Mouse (Mus musculus): ENCODE results near the gene Cabp1. TPM values are rescaled to one million over a fixed set of nuclear protein-coding genes. Genes with fewer than 3 reads are reported as not detected.
"Not testable (repeated sequence)": the region's sequence is repeated elsewhere in the genome, so short reads cannot be mapped to it uniquely, and the experiment has no call there.

Cabp1 gene
- total and polyA plus RNA-seq, 2 experiments from 2014 or later, result 20.9 to 21.4 TPM

DNA sequence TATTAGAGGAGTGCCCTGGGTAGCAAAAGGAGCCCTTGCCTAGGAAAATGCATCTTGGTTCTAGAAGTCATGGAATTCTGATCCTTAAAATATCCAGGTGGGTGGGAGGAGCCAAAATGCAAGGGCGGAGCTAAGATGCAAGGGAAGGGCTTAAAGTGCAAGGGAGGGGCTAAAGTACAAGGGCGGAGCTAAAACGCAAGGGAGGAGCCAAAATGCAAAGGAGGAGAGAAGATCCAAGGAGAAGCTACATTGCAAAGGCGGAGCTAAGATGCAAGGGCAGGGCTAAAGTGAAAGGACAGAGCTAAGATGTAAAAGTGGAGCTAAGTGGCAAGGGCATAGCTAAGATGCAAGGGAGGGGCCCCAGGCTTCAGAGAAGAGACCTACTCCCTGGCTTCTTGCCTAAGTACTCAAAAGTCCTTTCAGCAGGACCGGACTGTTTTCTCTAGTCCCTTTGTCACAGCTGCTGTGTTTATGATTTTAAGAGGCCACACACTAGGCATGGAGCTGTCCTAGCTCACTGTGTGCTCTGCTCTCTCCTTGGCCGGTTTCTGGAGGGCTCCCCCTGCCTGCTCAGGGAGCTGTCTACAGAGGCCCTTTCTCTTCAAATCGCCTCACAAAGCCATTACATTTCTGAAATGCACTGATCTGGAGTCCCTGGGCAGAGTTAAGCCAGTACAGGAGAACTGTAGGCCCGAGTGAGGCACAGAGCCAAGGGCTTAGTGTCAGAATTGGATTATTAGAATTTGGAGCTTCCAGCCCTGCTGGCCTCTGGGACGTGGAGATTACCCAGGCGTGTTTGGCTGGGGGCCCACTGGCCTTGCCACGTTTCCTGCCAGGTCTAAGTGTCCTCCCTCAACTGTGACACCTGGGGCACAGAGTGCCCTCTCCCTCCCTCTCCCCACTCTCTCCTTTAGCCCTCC lies 28.0 kb downstream of the Cabp1 start:
- Histone ChIP-seq H3K27me3 (ENCODE audit: insufficient read depth, low read length) (no peaks in the 10 kb centered on the region), H3K27ac (peak overlapping the region; percentile 32), H3K9ac (replicated peaks; ENCODE audit: low read length) (no peak overlapping the region), H3K4me1 (ENCODE audit: insufficient read depth, low read length) (0 out of 2 replicates have a peak, but pooled peaks cover 3% of the 10 kb centered on the region), H3K4me3 (ENCODE audit: low read length) (no peak overlapping the region), H3K9me3 (ENCODE audit: low read length) (no peaks in the 10 kb centered on the region), H3K4me2 (ENCODE audit: low read depth, low read length) (no peak overlapping the region), H3K36me3 (ENCODE audit: insufficient read depth, low read length) (no peaks in the 10 kb centered on the region)
- DNase-seq (ENCODE audit: low spot score) (peak; percentile 68), ATAC-seq (peak; percentile 50; the same call in 1 of the 2 replicates)
- WGBS, result 41% methylated on average over 11 of the region's 11 CpGs
- TF ChIP-seq CTCF (IDR thresholded peaks at IDR 0.05; ENCODE audit: low read depth), result peak; percentile 29

DNA sequence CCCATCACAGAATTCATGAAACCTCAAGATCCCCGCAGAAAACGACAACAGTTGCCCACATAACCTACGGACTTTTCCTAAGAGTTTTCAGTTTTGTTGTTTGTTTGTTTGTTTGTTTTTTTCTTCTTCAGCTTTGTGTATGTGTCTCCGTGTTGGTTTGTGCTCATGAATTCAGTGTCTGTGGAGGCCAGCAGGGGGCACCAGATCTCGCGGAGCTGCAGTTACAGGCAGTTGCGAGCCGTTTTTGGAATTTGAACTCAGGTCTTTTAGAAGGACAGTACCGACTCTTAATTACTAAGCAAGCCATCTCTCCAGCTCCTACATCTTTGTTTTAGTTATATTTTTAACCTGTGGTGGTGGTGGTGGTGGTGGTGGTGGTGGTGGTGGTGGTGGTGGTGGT lies 28.8 kb downstream of the Cabp1 start:
- DNase-seq (ENCODE audit: low spot score), result peak; percentile 40

DNA sequence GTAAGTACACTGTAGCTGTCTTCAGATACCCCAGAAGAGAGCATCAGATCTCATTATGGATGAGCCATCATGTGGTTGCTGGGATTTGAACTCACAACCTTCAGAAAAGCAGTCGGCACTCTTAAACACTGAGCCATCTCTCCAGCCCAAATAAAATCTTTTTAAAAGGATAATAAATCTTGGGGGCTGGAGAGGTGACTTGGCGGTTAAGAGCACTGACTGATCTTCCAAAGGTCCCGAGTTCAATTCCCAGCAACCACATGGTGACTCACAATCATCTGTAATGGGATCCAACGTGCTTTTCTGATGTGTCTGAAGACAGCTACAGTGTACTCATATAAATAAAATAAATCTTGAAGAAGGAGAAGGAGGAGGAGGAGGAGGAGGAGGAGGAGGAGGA lies 29.7 kb downstream of the Cabp1 start:
- 81% methylated on average over 4 of the region's 4 CpGs for whole genome bisulfite sequencing

More for the DNA sequence above, 28.8 kb downstream of the Cabp1 start:
- H3K4me3 ChIP-seq (ENCODE audit: low read length), result no peak overlapping the region
- 0 out of 2 replicates have a peak, but pooled peaks cover 3% of the 10 kb centered on the region for H3K4me1 ChIP-seq (ENCODE audit: insufficient read depth, low read length)
- no peaks in the 10 kb centered on the region for H3K9me3 ChIP-seq (ENCODE audit: low read length)
- 64% methylated on average over 9 of the region's 9 CpGs for WGBS
- ATAC-seq, result no peak
- H3K36me3 ChIP-seq (ENCODE audit: insufficient read depth, low read length), result no peaks in the 10 kb centered on the region
- no peak overlapping the region for H3K9ac ChIP-seq (replicated peaks; ENCODE audit: low read length)
- peak; percentile 57 for TF ChIP-seq CTCF (IDR thresholded peaks at IDR 0.05; ENCODE audit: low read depth)
- no peak overlapping the region for H3K27ac ChIP-seq
- no peak overlapping the region for H3K4me2 ChIP-seq (ENCODE audit: low read depth, low read length)
- H3K27me3 ChIP-seq (ENCODE audit: insufficient read depth, low read length), result no peaks in the 10 kb centered on the region

DNA sequence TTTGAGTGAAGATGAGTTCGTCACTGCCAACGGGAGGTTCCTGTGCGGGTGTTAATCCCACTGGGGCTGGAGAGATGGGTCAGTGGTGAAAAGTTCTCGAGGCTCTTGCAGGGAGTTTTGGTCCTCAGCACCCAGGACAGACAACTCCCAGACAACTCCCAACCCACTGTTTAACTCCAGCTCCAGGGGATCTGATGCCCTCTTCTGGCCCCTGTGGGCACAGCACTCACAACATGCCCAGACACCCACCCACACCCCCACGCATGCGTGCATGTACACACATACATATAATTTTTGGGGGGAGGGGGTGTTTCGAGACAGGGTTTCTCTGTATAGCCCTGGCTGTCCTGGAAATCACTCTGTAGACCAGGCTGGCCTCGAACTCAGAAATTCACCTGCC lies 30.6 kb downstream of the Cabp1 start:
- Histone ChIP-seq H3K9me3 (ENCODE audit: low read length) (no peaks in the 10 kb centered on the region), H3K4me3 (ENCODE audit: low read length) (no peak overlapping the region), H3K9ac (replicated peaks; ENCODE audit: low read length) (no peak overlapping the region), H3K4me1 (ENCODE audit: insufficient read depth, low read length) (0 out of 2 replicates have a peak, but pooled peaks cover 3% of the 10 kb centered on the region), H3K4me2 (ENCODE audit: low read depth, low read length) (no peak overlapping the region), H3K27me3 (ENCODE audit: insufficient read depth, low read length) (no peaks in the 10 kb centered on the region), H3K27ac (no peak overlapping the region), H3K36me3 (ENCODE audit: insufficient read depth, low read length) (no peaks in the 10 kb centered on the region)
- TF ChIP-seq CTCF (IDR thresholded peaks at IDR 0.05; ENCODE audit: low read depth), result peak; percentile 63
- no peak; the same call in 1 of the 2 replicates for ATAC-seq
- peak; percentile 56 for DNase-seq (ENCODE audit: low spot score)
- 41% methylated on average over 8 of the region's 8 CpGs for WGBS

More for the DNA sequence above, 29.7 kb downstream of the Cabp1 start:
- not testable (repeated sequence) for H3K36me3 ChIP-seq (ENCODE audit: insufficient read depth, low read length); H3K27ac ChIP-seq; H3K4me2 ChIP-seq (ENCODE audit: low read depth, low read length); ATAC-seq; DNase-seq (ENCODE audit: low spot score); H3K9me3 ChIP-seq (ENCODE audit: low read length); H3K9ac ChIP-seq (replicated peaks; ENCODE audit: low read length); H3K4me1 ChIP-seq (ENCODE audit: insufficient read depth, low read length); H3K4me3 ChIP-seq (ENCODE audit: low read length); H3K27me3 ChIP-seq (ENCODE audit: insufficient read depth, low read length)

DNA sequence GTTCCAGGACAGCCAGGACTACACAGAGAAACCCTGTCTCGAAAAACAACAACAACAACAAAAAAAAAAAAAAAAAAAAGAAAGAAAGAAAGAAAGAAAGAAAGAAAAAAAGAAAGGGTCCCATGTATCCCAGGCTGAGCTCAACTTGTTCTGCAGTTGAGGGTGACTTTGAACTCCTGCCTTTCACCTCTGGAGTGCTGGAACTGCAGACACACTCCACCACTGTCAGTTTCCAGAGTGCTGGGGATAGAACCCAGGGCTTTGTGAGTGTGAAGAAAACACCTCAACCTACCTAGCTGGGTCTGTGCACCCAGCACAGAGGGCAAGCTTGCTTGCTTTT lies 32.3 kb downstream of the Cabp1 start:
- H3K9me3 ChIP-seq (ENCODE audit: low read length); H3K27me3 ChIP-seq (ENCODE audit: insufficient read depth, low read length); ATAC-seq; DNase-seq (ENCODE audit: low spot score); H3K4me1 ChIP-seq (ENCODE audit: insufficient read depth, low read length); H3K4me2 ChIP-seq (ENCODE audit: low read depth, low read length); H3K36me3 ChIP-seq (ENCODE audit: insufficient read depth, low read length); H3K9ac ChIP-seq (replicated peaks; ENCODE audit: low read length); H3K4me3 ChIP-seq (ENCODE audit: low read length); H3K27ac ChIP-seq: not testable (repeated sequence)
- 67% methylated on average over 1 of the region's 1 CpGs for WGBS

- Histone ChIP-seq H3K4me3 (ENCODE audit: low read length) (no peak overlapping the region), H3K4me1 (ENCODE audit: insufficient read depth, low read length) (0 out of 2 replicates have a peak, but pooled peaks cover 6% of the 10 kb centered on the region), H3K9me3 (ENCODE audit: low read length) (no peaks in the 10 kb centered on the region), H3K9ac (replicated peaks; ENCODE audit: low read length) (no peak overlapping the region), H3K27ac (no peak overlapping the region), H3K36me3 (ENCODE audit: insufficient read depth, low read length) (no peaks in the 10 kb centered on the region), H3K27me3 (ENCODE audit: insufficient read depth, low read length) (no peaks in the 10 kb centered on the region), H3K4me2 (ENCODE audit: low read depth, low read length) (no peak overlapping the region)
- no peak for TF ChIP-seq CTCF (IDR thresholded peaks at IDR 0.05; ENCODE audit: low read depth)
- no peak for DNase-seq (ENCODE audit: low spot score)
- no peak for ATAC-seq
- WGBS, result 60% methylated on average over 13 of the region's 13 CpGs
These were observed 32.9 kb downstream of the Cabp1 start for GRCm38 (mm10) chr5:115161064-115161939.

Data from hindbrain, postnatal 0 days (tissue).